Mouse (Mus musculus) adipocyte (in vitro differentiated cells): ENCODE measurements around the gene Six5.

Experiments
- DNase-seq: peaks from one replicate; pipeline ENCODE4 v3.0.0-alpha.2; 2016; ENCODE audit warnings: low spot score

Six5 gene

DNA sequence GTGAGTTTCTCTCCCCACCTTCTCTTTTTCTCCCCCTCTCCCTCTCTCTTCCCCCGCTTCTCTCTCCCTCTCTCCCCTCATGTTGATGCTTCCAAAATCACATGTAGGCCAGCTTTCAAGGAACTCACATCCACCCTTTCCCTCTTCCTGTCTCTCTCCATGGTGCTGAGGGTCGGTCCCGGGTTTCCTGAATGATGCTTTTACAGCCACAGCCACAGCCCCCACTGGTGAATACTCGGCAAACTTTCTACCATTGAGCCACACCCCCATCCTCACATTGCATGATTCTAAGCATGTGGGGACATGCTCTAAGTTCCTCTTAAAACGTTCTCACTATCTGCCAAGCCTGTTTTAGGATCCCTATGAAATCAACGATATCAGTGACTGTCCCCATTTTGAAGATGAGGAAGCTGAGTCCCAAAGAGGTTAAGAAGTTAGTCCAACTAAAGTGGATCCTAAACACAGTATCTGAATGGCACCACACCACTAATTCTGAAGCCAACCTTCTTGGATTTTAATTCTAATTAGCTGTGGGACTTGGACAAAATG is 53.2 kb downstream of the Six5 start:
- no peak for DNase-seq
